Mouse (Mus musculus): Measurements from ENCODE around the gene Anapc13. TPM values are rescaled to one million over a fixed set of nuclear protein-coding genes. Genes with fewer than 3 reads are reported as not detected.

The Anapc13 gene
- 58.5 TPM for polyA plus RNA-seq (2017; shearing (Covaris generic))

GRCm38 (mm10) chr9:102625983-102626838 is at the start of gene Anapc13, which contains the start of gene Cep63:
Anapc13 (plus strand) TSS chr9:102626296.
Cep63 (minus strand) TSS chr9:102626534.

Other genes starting within 250 kb of the Anapc13 start
- 0.15 TPM for gene Ky, start 120.5 kb upstream of the Anapc13 start, polyA plus RNA-seq (2017; shearing (Covaris generic))
- 47.9 TPM for gene Cep63, start 238 bp downstream of the Anapc13 start, polyA plus RNA-seq (2017; shearing (Covaris generic))
- 0.69 TPM for gene Amotl2, start 90.4 kb downstream of the Anapc13 start, polyA plus RNA-seq (2017; shearing (Covaris generic))
- gene Ryk, start 208.6 kb downstream of the Anapc13 start, polyA plus RNA-seq (2017; shearing (Covaris generic)), result 19.5 TPM

Data from effector memory CD4-positive, alpha-beta T cell, adult 7 months (primary cell).